In genomic region chr14:87754744-87755143, GRCm38 (mm10) we compare ENCODE assay signal across 14 mouse cellular contexts.
A peak's percentile ranks its signal among the peaks of the same experiment; 100 is the strongest.
DNase-seq lines count a peak whose midpoint lies in the region; ATAC-seq lines count a peak whose summit lies in the region.
"Had no signal": no experiment of that assay in that cellular context is flagged by ENCODE, and none has a peak within 500 bp of the region (broad histone marks: within the 10 kb centered on the region; RNA-seq: fewer than 3 reads in every experiment).

No protein-coding gene starts in this region.

- no peaks in the 10 kb centered on the region for H3K27me3 ChIP-seq in heart, embryonic 11.5 days (ENCODE audit: control insufficient read depth, insufficient read depth, low read length)
- H3K27me3 ChIP-seq in midbrain, embryonic 15.5 days (replicated peaks), result no peaks in the 10 kb centered on the region
- H3K27me3 ChIP-seq: embryonic facial prominence, embryonic 12.5 days; heart, embryonic 15.5 days; neural tube, embryonic 13.5 days had no signal

- H3K4me1 ChIP-seq in heart, embryonic 11.5 days (ENCODE audit: control insufficient read depth, insufficient read depth, low read length), result 0 out of 2 replicates have a peak, but pooled peaks cover 3% of the 10 kb centered on the region
- H3K4me1 ChIP-seq in midbrain, embryonic 15.5 days, result no peaks in the 10 kb centered on the region
- H3K4me1 ChIP-seq: embryonic facial prominence, embryonic 12.5 days; neural tube, embryonic 13.5 days had no signal

- no peak overlapping the region for H3K4me2 ChIP-seq in heart, embryonic 11.5 days
- no peak overlapping the region for H3K4me2 ChIP-seq in midbrain, embryonic 15.5 days
- H3K4me2 ChIP-seq: embryonic facial prominence, embryonic 12.5 days; heart, embryonic 15.5 days; neural tube, embryonic 13.5 days had no signal

- intact Hi-C loops in left cerebral cortex, postnatal 4 days (cut with DNase I), result no loop called here

- ATAC-seq in heart, embryonic 11.5 days (replicated peaks; ENCODE audit: insufficient number of reproducible peaks, low FRiP score, low TSS enrichment), result peak; percentile 31; the same call in 1 of the 2 replicates
- peak; percentile 83 for ATAC-seq in midbrain, embryonic 15.5 days (replicated peaks)

- no peak overlapping the region for H3K4me3 ChIP-seq in heart, embryonic 11.5 days (ENCODE audit: low read depth, low read length)
- H3K4me3 ChIP-seq in midbrain, embryonic 15.5 days, result no peak overlapping the region
- H3K4me3 ChIP-seq: embryonic facial prominence, embryonic 12.5 days; heart, embryonic 15.5 days; neural tube, embryonic 13.5 days had no signal

- no peaks in the 10 kb centered on the region for H3K36me3 ChIP-seq in heart, embryonic 11.5 days (ENCODE audit: control insufficient read depth, insufficient read depth, low read length)
- no peaks in the 10 kb centered on the region for H3K36me3 ChIP-seq in midbrain, embryonic 15.5 days (replicated peaks)
- H3K36me3 ChIP-seq: embryonic facial prominence, embryonic 12.5 days; heart, embryonic 15.5 days; neural tube, embryonic 13.5 days had no signal

- WGBS in heart, embryonic 11.5 days (ENCODE audit: insufficient replicate concordance), result 19% methylated on average over 4 of the region's 4 CpGs
- WGBS in midbrain, embryonic 15.5 days, result 42% methylated on average over 4 of the region's 4 CpGs

- no peak overlapping the region for H3K27ac ChIP-seq in heart, embryonic 11.5 days (ENCODE audit: low read depth, low read length)
- H3K27ac ChIP-seq in midbrain, embryonic 15.5 days, result no peak overlapping the region
- H3K27ac ChIP-seq: embryonic facial prominence, embryonic 12.5 days; heart, embryonic 15.5 days; liver, embryonic 14.5 days; neural tube, embryonic 13.5 days had no signal

- no peak overlapping the region for H3K9ac ChIP-seq in heart, embryonic 11.5 days (ENCODE audit: low read depth, low read length)
- no peak overlapping the region for H3K9ac ChIP-seq in midbrain, embryonic 15.5 days
- H3K9ac ChIP-seq: embryonic facial prominence, embryonic 12.5 days; heart, embryonic 15.5 days; liver, embryonic 14.5 days; neural tube, embryonic 13.5 days had no signal

- DNase-seq in heart, adult 9 months (ENCODE audit: low spot score in 2 of 2), result no peak
- peak; percentile 25 for DNase-seq in left cerebral cortex, postnatal 4 days
- no peak for DNase-seq in left cerebral cortex, adult 8-10 months (ENCODE audit: low spot score in 2 of 2)
- peak; percentile 4 for DNase-seq in c-Kit-positive CD71-positive TER-119-negative erythroid progenitor cells, embryonic 14.5 days (ENCODE audit: low read depth)
- DNase-seq in thymus, postnatal 4 days, result no peak
- DNase-seq: adrenal gland, postnatal 14 days; kidney, adult 2 months; kidney, postnatal 25 days had no signal

- H3K9me3 ChIP-seq in heart, embryonic 11.5 days (replicated peaks; ENCODE audit: control insufficient read depth, low read length), result no peaks in the 10 kb centered on the region
- H3K9me3 ChIP-seq in midbrain, embryonic 15.5 days, result no peaks in the 10 kb centered on the region
- H3K9me3 ChIP-seq: embryonic facial prominence, embryonic 12.5 days; heart, embryonic 15.5 days; neural tube, embryonic 13.5 days had no signal

Comparison
In these comparisons a context has a peak if more than half of its experiments do, and no peak if none do; other contexts are left out.
1. DNase-seq: peak in left cerebral cortex, postnatal 4 days (single experiment) and c-Kit-positive CD71-positive TER-119-negative erythroid progenitor cells, embryonic 14.5 days (single experiment); none in heart, adult 9 months (0 of 2), left cerebral cortex, adult 8-10 months (0 of 2) and thymus, postnatal 4 days (single experiment).